Mouse (Mus musculus) macrophage (primary cell): Measurements from ENCODE around the gene Fancc. TPM values are rescaled to one million over a fixed set of nuclear protein-coding genes. Genes with fewer than 3 reads are reported as not detected.
"Not testable (repeated sequence)": the region's sequence is repeated elsewhere in the genome, so short reads cannot be mapped to it uniquely, and the experiment has no call there.

Source experiments
- H3K27ac ChIP-seq: fragments of 350-480 bp; formaldehyde crosslinking; 2 replicates; pipeline ENCODE4 v1.9.0; 2021
- H3K36me3 ChIP-seq: fragments of 350-480 bp; formaldehyde crosslinking; 2 replicates; pipeline ENCODE4 v1.9.0; 2021; ENCODE audit errors: inconsistent target
- H3K4me3 ChIP-seq: fragments of 350-480 bp; formaldehyde crosslinking; 2 replicates; pipeline ENCODE4 v1.9.0; 2021; ENCODE audit errors: inconsistent target
- H3K79me2 ChIP-seq: fragments of 350-480 bp; formaldehyde crosslinking; 2 replicates; pipeline ENCODE4 v1.9.0; 2021; ENCODE audit errors: inconsistent target
- WGBS: methylation state at CpG from one replicate; pipeline ENCODE4 v1.1.7; 2026; ENCODE audit warnings: inconsistent platforms; ENCODE audit not compliant: missing documents; 5-methylcytosine and 5-hydroxymethylcytosine counted together
- polyA plus RNA-seq: library from polyadenylated mRNA; stranded (reverse); fragments of 250-400 nt; gene quantifications from 3 replicates; pipeline ENCODE4 v1.2.4, GENCODE M21; 2018; ENCODE audit warnings: inconsistent platforms

The Fancc gene
- polyA plus RNA-seq, 1 experiment from 2014 or later: 1.9 TPM

DNA sequence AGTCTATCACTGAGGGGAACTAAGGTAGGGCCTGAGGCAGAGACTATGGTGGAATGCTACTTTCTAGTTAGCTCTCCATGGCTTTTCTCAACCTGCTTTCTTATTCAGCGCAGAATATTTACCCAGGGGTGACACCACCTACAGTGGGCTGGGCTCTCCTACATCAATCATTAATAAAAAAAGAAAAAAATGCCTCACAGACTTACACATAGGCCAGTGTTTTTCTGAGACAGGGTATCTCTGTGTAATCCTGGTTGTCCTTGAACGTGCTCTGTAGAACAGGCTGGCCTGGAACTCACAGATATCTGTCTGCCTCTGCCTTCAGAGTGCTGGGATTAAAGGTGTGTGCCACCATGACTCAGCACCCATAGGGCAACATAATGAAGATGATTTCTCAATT, 2.4 kb upstream of the Fancc start:
- 88% methylated on average over 2 of the region's 2 CpGs for WGBS
- Histone ChIP-seq H3K27ac (no peak overlapping the region), H3K79me2 (no peaks in the 10 kb centered on the region), H3K36me3 (no peaks in the 10 kb centered on the region), H3K4me3 (no peak overlapping the region)

- 85% methylated on average over 7 of the region's 7 CpGs for WGBS
- Histone ChIP-seq H3K79me2 (no peaks in the 10 kb centered on the region), H3K27ac (no peak overlapping the region), H3K36me3 (no peaks in the 10 kb centered on the region), H3K4me3 (no peak overlapping the region)
These were observed 9.4 kb downstream of the Fancc start for GRCm38 (mm10) chr13:63487707-63488042.

DNA sequence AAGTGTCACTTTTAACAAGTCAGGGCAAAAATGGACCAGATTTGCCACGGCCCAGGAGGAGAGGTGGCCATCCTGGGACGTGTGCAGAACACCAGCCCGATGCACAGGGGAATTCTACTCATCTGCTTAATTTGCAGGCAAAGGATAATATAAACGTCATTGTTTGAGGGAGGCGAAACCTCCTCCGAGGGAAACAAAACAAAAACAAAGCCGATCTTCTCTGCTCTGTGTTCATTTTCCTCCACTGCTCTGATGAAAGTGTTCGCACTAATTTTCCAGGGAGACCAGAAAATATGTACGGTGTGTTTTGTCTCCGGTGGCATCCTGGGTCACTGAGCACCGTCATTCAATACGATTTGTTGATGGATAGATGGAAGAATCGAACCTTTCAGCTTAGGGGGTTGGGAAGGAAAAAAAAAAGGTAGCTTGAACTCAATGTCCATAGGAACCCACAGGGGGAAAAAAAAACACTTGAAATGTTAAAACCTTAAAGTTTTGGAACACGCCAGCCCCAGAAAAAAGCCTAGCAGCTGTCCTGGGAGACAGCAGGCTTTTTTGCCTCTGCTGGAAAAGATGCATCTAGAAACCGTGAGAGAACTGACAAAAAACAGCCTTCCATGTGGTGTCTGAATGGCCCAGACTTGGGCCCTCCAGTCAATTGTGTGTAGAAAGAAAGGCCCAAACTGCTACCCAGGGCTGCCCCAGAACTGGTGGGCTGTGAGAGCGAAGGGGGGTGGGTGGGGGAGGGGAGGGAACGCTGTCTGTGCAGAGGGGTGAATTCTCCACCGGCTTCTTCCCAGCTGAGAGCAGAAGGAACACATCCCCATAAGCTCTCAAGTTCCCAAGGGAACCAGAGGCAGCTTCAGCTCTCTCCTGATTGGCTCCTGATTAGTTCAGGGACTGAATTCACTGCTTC, 10.0 kb downstream of the Fancc start:
- WGBS: 76% methylated on average over 18 of the region's 18 CpGs
- H3K36me3 ChIP-seq: no peaks in the 10 kb centered on the region
- no peaks in the 10 kb centered on the region for H3K79me2 ChIP-seq
- no peak overlapping the region for H3K4me3 ChIP-seq
- no peak overlapping the region for H3K27ac ChIP-seq

DNA sequence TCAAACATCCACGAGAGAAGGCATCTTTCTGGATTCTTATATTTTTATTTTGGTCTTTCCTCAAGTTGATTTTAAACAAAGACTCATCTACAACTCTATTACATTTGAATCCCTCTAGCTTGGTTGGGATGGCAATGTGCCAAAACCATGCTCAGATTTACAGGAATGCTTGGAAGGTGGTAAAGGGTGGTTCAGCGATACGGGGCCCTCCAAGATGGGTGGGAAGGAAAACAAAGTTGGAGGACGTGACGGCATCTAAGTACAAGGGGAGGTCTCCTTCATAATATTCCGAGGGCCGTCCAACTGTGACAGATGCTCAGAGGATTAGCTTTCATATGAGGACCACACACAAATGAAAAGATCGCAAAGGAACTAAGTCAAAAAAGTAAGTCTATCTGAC, 21.7 kb downstream of the Fancc start:
- Histone ChIP-seq H3K79me2 (no peaks in the 10 kb centered on the region), H3K4me3 (no peak overlapping the region), H3K27ac (no peak overlapping the region), H3K36me3 (no peaks in the 10 kb centered on the region)
- 93% methylated on average over 8 of the region's 8 CpGs for WGBS

DNA sequence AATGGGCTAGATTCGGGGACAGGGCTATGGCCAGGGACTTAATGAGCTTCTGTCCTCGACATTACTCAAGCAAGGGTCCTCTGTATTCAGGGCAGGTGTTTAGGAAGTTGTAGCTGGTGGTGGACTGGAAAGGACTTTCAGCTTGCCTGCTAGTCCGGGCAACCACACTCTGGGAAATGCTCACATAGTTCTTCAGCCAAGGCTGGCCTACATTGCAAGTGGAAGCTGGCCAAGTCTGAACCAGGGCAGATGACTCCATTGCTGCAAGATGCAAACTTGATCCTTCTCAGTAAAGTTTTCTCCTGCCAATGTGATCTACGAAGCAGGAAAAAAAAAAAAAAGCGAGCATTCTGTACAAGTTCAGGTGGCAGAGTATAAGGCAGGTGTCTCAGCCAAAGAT, 44.2 kb downstream of the Fancc start:
- WGBS: 86% methylated on average over 5 of the region's 5 CpGs
- Histone ChIP-seq H3K79me2 (no peaks in the 10 kb centered on the region), H3K27ac (no peak overlapping the region), H3K36me3 (no peaks in the 10 kb centered on the region), H3K4me3 (no peak overlapping the region)

DNA sequence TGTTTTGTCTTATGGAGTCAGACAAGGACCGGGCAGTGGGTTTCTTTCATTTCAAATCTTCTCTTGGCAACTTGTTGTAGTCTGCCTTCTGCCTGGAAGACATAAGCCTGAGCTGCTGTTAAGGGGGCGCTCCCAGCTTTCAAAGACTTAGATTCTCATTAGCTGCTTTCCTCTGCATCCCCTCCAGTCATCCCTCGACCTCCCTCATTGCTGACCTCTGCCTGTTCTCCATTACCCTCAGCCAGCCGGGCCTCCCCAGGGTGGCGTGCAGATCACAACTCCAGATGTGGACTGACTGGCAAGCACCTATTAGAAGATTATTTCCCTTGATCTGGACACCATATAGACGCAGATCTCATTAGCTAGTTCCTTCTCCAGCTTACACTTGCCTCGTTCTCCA, 45.9 kb downstream of the Fancc start:
- WGBS: 90% methylated on average over 7 of the region's 7 CpGs
- Histone ChIP-seq H3K36me3 (no peaks in the 10 kb centered on the region), H3K27ac (no peak overlapping the region), H3K4me3 (no peak overlapping the region), H3K79me2 (no peaks in the 10 kb centered on the region)

DNA sequence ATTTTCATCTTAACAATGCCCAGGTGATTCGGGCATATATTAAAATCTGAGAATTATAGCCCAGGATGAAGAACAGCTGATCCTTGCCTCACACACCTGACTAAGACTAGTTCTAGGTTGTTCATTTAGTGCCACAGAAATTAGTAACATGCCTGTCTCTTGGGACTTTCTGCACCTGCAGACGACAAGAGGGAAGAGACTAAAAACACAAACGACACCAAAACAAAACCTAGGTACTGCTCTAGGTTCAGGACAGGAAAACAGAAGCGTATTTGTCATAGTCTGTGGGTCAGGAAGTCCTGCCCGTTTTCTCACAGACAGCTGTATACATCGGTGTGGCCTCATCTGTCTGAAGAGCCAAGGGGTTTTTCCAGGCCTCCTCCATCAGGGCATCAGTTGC, 51.7 kb downstream of the Fancc start:
- H3K36me3 ChIP-seq: no peaks in the 10 kb centered on the region
- H3K79me2 ChIP-seq: no peaks in the 10 kb centered on the region
- no peak overlapping the region for H3K4me3 ChIP-seq
- no peak overlapping the region for H3K27ac ChIP-seq
- WGBS: 61% methylated on average over 6 of the region's 6 CpGs

GRCm38 (mm10) chr13:63432759-63433158, 64.3 kb downstream of the Fancc start:
- H3K27ac ChIP-seq: no peak overlapping the region
- H3K4me3 ChIP-seq: no peak overlapping the region
- H3K36me3 ChIP-seq: no peaks in the 10 kb centered on the region
- no peaks in the 10 kb centered on the region for H3K79me2 ChIP-seq
- 92% methylated on average over 3 of the region's 3 CpGs for WGBS

DNA sequence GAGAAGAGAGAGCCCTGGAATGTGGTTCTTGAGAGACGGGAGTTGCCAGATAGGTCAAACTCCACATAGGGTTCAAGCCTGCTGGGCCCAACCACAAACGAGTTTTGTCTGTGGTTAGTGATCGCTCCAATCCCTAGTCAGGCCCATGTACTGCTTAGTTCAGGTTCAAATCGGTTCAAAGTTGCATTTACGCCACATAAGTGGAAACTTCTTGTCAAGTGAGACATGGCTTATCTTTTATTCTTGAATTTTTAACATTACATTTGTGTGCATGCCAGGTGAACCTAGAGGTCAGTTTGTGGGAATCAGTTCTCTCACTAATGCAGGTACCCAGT, 65.3 kb downstream of the Fancc start:
- H3K4me3 ChIP-seq: peak overlapping the region; percentile 59
- peak overlapping the region; percentile 57 for H3K27ac ChIP-seq
- H3K79me2 ChIP-seq: no peaks in the 10 kb centered on the region
- WGBS: 6% methylated on average over 5 of the region's 5 CpGs
- no peaks in the 10 kb centered on the region for H3K36me3 ChIP-seq

DNA sequence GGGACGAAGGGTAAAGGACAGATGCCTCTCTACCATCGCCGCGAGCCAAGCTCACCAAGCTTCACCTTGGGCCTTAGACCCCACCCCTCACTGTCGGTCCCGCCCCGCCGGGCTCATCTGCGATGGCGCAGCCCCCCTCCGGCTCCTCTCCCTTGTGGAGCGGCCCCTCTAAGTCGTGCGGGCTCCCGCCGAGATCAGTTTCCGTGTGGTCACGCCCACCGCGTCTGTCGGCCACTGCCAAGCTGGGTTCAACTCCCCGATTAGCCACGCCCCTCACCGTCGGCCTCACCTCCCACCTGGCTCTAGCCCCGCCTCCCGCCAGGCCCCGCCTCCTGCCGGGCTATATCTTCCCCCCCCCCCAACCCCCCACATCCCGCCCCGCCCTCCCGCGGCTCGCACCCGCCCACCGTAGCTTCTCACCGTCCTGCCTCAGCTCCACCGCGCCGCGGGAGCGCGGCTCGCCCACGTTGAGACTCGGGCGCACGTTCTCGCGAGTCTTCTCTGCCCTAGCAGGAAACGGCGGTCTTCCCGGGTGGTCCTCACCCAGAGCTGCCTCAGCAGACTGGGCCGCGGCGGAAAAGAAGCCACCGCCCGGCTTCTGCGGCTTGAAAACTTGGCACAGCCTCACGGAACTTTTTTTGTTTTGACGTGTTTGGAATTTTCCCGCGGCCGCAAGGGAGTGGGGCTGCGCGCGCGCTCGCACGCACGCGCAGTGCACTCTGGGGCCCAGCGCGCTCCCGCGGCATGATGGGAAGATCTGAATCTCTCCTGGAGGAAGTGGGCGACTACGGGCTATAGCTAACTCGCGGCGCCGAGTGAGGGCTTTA, 65.8 kb downstream of the Fancc start:
- Histone ChIP-seq H3K36me3 (no peaks in the 10 kb centered on the region), H3K79me2 (no peaks in the 10 kb centered on the region), H3K27ac (peak overlapping the region; percentile 57), H3K4me3 (peak overlapping the region; percentile 59)
- under 1% methylated on average over 62 of the region's 82 CpGs for WGBS

DNA sequence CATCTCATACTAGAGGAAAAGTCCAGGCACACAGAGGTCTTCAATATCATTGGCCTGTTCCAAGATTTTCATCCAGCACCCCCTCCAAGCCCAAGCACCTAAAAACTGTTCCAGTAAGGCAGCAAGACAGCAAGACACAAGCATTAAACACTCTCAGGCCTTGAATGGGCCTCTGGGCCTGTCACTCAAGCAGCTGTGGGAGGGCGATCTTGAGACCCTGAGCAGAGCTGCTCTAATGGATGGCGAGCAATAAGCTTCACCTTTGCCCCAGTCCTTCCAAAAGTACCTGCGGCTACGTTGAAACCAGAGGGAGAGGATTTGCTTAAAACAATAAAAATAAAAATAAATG, 66.4 kb downstream of the Fancc start:
- no peak overlapping the region for H3K27ac ChIP-seq
- WGBS: 16% methylated on average over 4 of the region's 4 CpGs
- H3K79me2 ChIP-seq: no peaks in the 10 kb centered on the region

DNA sequence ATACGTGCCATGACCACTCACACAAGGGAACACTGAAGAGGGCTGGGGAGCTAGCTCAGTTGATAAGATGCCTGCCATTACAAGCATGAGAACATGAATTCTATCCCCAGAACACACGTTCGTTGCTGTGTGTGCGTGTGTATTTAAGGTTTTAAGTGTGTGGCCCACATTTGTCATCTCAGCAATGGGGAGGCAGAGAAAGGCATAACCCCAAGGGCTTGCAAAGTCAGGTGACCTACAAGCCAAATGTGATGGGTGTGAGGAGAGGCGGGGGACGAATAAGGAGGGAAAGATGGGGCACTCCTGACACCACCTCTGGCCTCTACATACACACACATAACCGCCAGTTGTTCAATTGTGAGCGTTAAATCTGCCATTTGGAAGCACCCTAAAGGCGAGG, 66.9 kb downstream of the Fancc start:
- Histone ChIP-seq H3K79me2 (no peaks in the 10 kb centered on the region), H3K36me3 (no peaks in the 10 kb centered on the region), H3K27ac (no peak overlapping the region), H3K4me3 (no peak overlapping the region; the same call in 1 of the 2 replicates)
- 97% methylated on average over 9 of the region's 9 CpGs for WGBS

More for the DNA sequence above, 66.4 kb downstream of the Fancc start:
- peak overlapping the region; percentile 59 for H3K4me3 ChIP-seq
- H3K36me3 ChIP-seq: no peaks in the 10 kb centered on the region

DNA sequence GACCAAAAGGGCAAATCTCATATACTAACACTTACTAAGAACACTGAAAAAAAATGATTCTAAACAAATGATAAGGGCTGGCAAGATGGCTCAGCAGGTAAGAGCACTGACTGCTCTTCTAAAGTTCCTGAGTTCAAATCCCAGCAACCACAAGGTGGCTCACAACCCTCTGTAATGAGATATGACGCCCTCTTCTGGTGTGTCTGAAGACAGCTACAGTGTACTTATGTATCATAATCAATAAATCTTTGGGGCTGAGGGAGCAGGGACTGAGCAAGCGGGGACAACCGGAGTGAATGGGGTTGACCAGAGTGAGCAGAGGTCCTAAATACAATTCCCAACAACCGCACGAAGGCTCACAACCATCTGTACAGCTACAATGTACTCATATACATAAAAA, 68.9 kb downstream of the Fancc start:
- not testable (repeated sequence) for H3K79me2 ChIP-seq, H3K4me3 ChIP-seq
- 91% methylated on average over 5 of the region's 5 CpGs for WGBS

GRCm38 (mm10) chr13:63423060-63423459, 74.0 kb downstream of the Fancc start:
- Histone ChIP-seq H3K4me3 (no peak overlapping the region), H3K36me3 (no peaks in the 10 kb centered on the region), H3K27ac (no peak overlapping the region), H3K79me2 (no peaks in the 10 kb centered on the region)
- WGBS: 95% methylated on average over 2 of the region's 2 CpGs

More for the DNA sequence above, 68.9 kb downstream of the Fancc start:
- not testable (repeated sequence) for H3K27ac ChIP-seq, H3K36me3 ChIP-seq

- Histone ChIP-seq H3K4me3 (no peak overlapping the region), H3K27ac (no peak overlapping the region), H3K79me2 (no peaks in the 10 kb centered on the region), H3K36me3 (no peaks in the 10 kb centered on the region)
These were observed 75.9 kb downstream of the Fancc start for GRCm38 (mm10) chr13:63421225-63421624.
